ENCODE assay signal across 16 mouse cellular contexts in the genomic region with DNA sequence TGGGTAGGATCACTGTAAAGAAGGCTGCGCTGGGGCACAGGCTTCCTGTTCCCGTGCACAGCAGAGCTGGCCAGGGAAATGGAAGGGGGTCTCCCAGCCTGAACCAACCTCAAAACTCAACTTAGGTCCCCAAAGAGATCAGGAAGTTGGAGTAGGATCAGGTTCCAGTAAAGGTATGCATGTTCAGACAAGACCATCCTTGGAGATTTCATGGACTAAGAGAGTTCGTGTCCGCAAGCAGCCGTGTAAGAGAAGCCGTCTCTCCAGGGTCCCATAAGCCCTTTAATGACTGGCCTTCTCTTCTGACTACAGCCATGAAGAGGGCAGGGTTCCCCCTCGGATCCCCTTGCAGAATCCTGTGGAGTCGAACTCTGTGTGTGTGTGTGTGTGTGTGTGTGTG. TPM values are rescaled to one million over a fixed set of nuclear protein-coding genes. Genes with fewer than 3 reads are reported as not detected.
DNase-seq lines count a peak whose midpoint lies in the region; ATAC-seq and TF ChIP-seq lines count a peak whose summit lies in the region.
"Had no signal": no experiment of that assay in that cellular context is flagged by ENCODE, and none has a peak within 500 bp of the region (broad histone marks: within the 10 kb centered on the region; RNA-seq: fewer than 3 reads in every experiment).

No protein-coding gene starts in this region.

- H3K9ac ChIP-seq in intestine, embryonic 14.5 days (ENCODE audit: low read length), result no peak overlapping the region
- no peak overlapping the region for H3K9ac ChIP-seq in intestine, postnatal 0 days (ENCODE audit: low read depth, low read length)
- no peak overlapping the region for H3K9ac ChIP-seq in embryonic facial prominence, embryonic 13.5 days
- no peak overlapping the region for H3K9ac ChIP-seq in hindbrain, embryonic 15.5 days
- H3K9ac ChIP-seq in midbrain, embryonic 15.5 days, result no peak overlapping the region
- H3K9ac ChIP-seq: heart, embryonic 12.5 days; liver, embryonic 15.5 days had no signal

- H3K27ac ChIP-seq in intestine, embryonic 14.5 days (ENCODE audit: low read depth), result peak overlapping the region; percentile 16; the same call in 1 of the 2 replicates
- H3K27ac ChIP-seq in intestine, postnatal 0 days (ENCODE audit: low read depth, low read length), result no peak overlapping the region
- H3K27ac ChIP-seq in embryonic facial prominence, embryonic 13.5 days, result no peak overlapping the region
- H3K27ac ChIP-seq in hindbrain, embryonic 15.5 days (replicated peaks), result no peak overlapping the region
- H3K27ac ChIP-seq in midbrain, embryonic 15.5 days, result peak overlapping the region; percentile 70; the same call in 1 of the 2 replicates
- H3K27ac ChIP-seq: kidney, postnatal 0 days; liver, embryonic 15.5 days had no signal

- peaks cover 6% of the 10 kb centered on the region; the same call in 1 of the 2 replicates for H3K4me1 ChIP-seq in intestine, embryonic 14.5 days (replicated peaks; ENCODE audit: control insufficient read depth, insufficient read depth, low read length)
- no peaks in the 10 kb centered on the region for H3K4me1 ChIP-seq in intestine, postnatal 0 days (replicated peaks; ENCODE audit: control insufficient read depth, insufficient read depth, low read length)
- H3K4me1 ChIP-seq in embryonic facial prominence, embryonic 13.5 days, result peaks cover 40% of the 10 kb centered on the region
- peaks cover 56% of the 10 kb centered on the region for H3K4me1 ChIP-seq in hindbrain, embryonic 15.5 days (replicated peaks)
- H3K4me1 ChIP-seq in midbrain, embryonic 15.5 days, result peaks cover 66% of the 10 kb centered on the region
- H3K4me1 ChIP-seq: heart, embryonic 12.5 days; liver, embryonic 15.5 days had no signal

- DNase-seq in intestine, embryonic 14.5 days (ENCODE audit: low spot score), result no peak
- no peak for DNase-seq in left cerebral cortex, adult 11 months (ENCODE audit: low spot score)
- no peak for DNase-seq in kidney, postnatal 10 days
- no peak for DNase-seq in ovary, postnatal 14 days (ENCODE audit: low spot score)
- DNase-seq: B cell, adult 2 months; cerebellum, adult 2 months; gastrocnemius, postnatal 10 days; layer of hippocampus, adult 9-11 months; thymus, adult 18-20 months had no signal

- H3K4me3 ChIP-seq in intestine, embryonic 14.5 days (ENCODE audit: low read depth, low read length), result no peak overlapping the region
- H3K4me3 ChIP-seq in intestine, postnatal 0 days (ENCODE audit: low read depth, low read length), result no peak overlapping the region
- no peak overlapping the region for H3K4me3 ChIP-seq in embryonic facial prominence, embryonic 13.5 days
- H3K4me3 ChIP-seq in hindbrain, embryonic 15.5 days, result no peak overlapping the region
- no peak overlapping the region for H3K4me3 ChIP-seq in midbrain, embryonic 15.5 days
- H3K4me3 ChIP-seq: heart, embryonic 12.5 days; liver, embryonic 15.5 days had no signal

- H3K27me3 ChIP-seq in intestine, embryonic 14.5 days (replicated peaks; ENCODE audit: control insufficient read depth, insufficient read depth, low read length), result peaks cover 9% of the 10 kb centered on the region; the same call in 1 of the 2 replicates
- H3K27me3 ChIP-seq in intestine, postnatal 0 days (replicated peaks; ENCODE audit: control insufficient read depth, insufficient read depth, low read length), result no peaks in the 10 kb centered on the region
- H3K27me3 ChIP-seq in embryonic facial prominence, embryonic 13.5 days, result peaks cover 10% of the 10 kb centered on the region; the same call in 1 of the 2 replicates
- H3K27me3 ChIP-seq in hindbrain, embryonic 15.5 days, result no peaks in the 10 kb centered on the region
- H3K27me3 ChIP-seq in midbrain, embryonic 15.5 days (replicated peaks), result no peaks in the 10 kb centered on the region

- no peak for ATAC-seq in intestine, embryonic 14.5 days (replicated peaks; ENCODE audit: low FRiP score, low TSS enrichment, low read depth)
- no peak for ATAC-seq in intestine, postnatal 0 days
- ATAC-seq in embryonic facial prominence, embryonic 13.5 days (ENCODE audit: insufficient number of reproducible peaks, insufficient read depth, low FRiP score, low TSS enrichment, low read depth), result no peak
- ATAC-seq in hindbrain, embryonic 15.5 days (ENCODE audit: low FRiP score, low read depth), result no peak
- ATAC-seq in midbrain, embryonic 15.5 days (replicated peaks), result 0 out of 2 replicates have a peak, but pooled peaks have one; percentile 2

- TF ChIP-seq CTCF in intestine, postnatal 0 days (IDR thresholded peaks at IDR 0.05; ENCODE audit: low read depth), result no peak

- no peaks in the 10 kb centered on the region for H3K9me3 ChIP-seq in intestine, embryonic 14.5 days (ENCODE audit: control insufficient read depth, low read length)
- H3K9me3 ChIP-seq in intestine, postnatal 0 days (ENCODE audit: control insufficient read depth), result no peaks in the 10 kb centered on the region
- no peaks in the 10 kb centered on the region for H3K9me3 ChIP-seq in embryonic facial prominence, embryonic 13.5 days
- no peaks in the 10 kb centered on the region for H3K9me3 ChIP-seq in hindbrain, embryonic 15.5 days
- no peaks in the 10 kb centered on the region for H3K9me3 ChIP-seq in midbrain, embryonic 15.5 days
- H3K9me3 ChIP-seq: heart, embryonic 12.5 days; liver, embryonic 15.5 days had no signal

- H3K4me2 ChIP-seq in intestine, embryonic 14.5 days (ENCODE audit: low read length), result no peak overlapping the region
- no peak overlapping the region for H3K4me2 ChIP-seq in intestine, postnatal 0 days (replicated peaks; ENCODE audit: low read depth)
- peak overlapping the region; percentile 30; the same call in 1 of the 2 replicates for H3K4me2 ChIP-seq in embryonic facial prominence, embryonic 13.5 days
- peak overlapping the region; percentile 51; the same call in 1 of the 2 replicates for H3K4me2 ChIP-seq in hindbrain, embryonic 15.5 days
- H3K4me2 ChIP-seq in midbrain, embryonic 15.5 days, result no peak overlapping the region
- H3K4me2 ChIP-seq: liver, embryonic 15.5 days had no signal

- 43% methylated on average over 8 of the region's 8 CpGs for WGBS in intestine, embryonic 14.5 days
- 55% methylated on average over 8 of the region's 8 CpGs for WGBS in intestine, postnatal 0 days
- WGBS in embryonic facial prominence, embryonic 13.5 days, result 39% methylated on average over 8 of the region's 8 CpGs
- 41% methylated on average over 8 of the region's 8 CpGs for WGBS in hindbrain, embryonic 15.5 days
- 34% methylated on average over 8 of the region's 8 CpGs for WGBS in midbrain, embryonic 15.5 days

- H3K36me3 ChIP-seq in intestine, embryonic 14.5 days (ENCODE audit: control insufficient read depth, insufficient read depth, low read length), result no peaks in the 10 kb centered on the region
- H3K36me3 ChIP-seq in intestine, postnatal 0 days (ENCODE audit: control insufficient read depth, insufficient read depth), result no peaks in the 10 kb centered on the region
- no peaks in the 10 kb centered on the region for H3K36me3 ChIP-seq in embryonic facial prominence, embryonic 13.5 days
- H3K36me3 ChIP-seq in hindbrain, embryonic 15.5 days, result no peaks in the 10 kb centered on the region
- H3K36me3 ChIP-seq in midbrain, embryonic 15.5 days (replicated peaks), result no peaks in the 10 kb centered on the region
- H3K36me3 ChIP-seq: heart, embryonic 12.5 days; liver, embryonic 15.5 days had no signal

RNA-seq across cellular contexts. Expression of a gene that starts 39.0 kb away (rescaled TPM):
- 0.18 and 0.23 TPM in 2 replicates for polyA plus RNA-seq in intestine, embryonic 14.5 days (2014; fragmentation: Nextera tagmentation; extraction: Ambion mirVana)
- polyA plus RNA-seq in intestine, postnatal 0 days (2015; fragmentation: Nextera tagmentation; extraction: Ambion mirVana), result 0.03 and 0.04 TPM in 2 replicates
- 0.35 and 0.39 TPM in 2 replicates for polyA plus RNA-seq in embryonic facial prominence, embryonic 13.5 days (2015; fragmentation: Nextera tagmentation; extraction: Ambion mirVana)
- polyA plus RNA-seq in hindbrain, embryonic 15.5 days (2015; fragmentation: Nextera tagmentation; extraction: Ambion mirVana), result 13.3 and 15.3 TPM in 2 replicates
- 12.5 and 13.6 TPM in 2 replicates for polyA plus RNA-seq in midbrain, embryonic 15.5 days (2015; fragmentation: Nextera tagmentation; extraction: Ambion mirVana)
- polyA plus RNA-seq: liver, embryonic 15.5 days had no signal

Comparison
In these comparisons a context has a peak if more than half of its experiments do, and no peak if none do; other contexts are left out.
1. H3K27ac ChIP-seq: peak in intestine, embryonic 14.5 days (single experiment) and midbrain, embryonic 15.5 days (single experiment); none in intestine, postnatal 0 days (single experiment), embryonic facial prominence, embryonic 13.5 days (single experiment) and hindbrain, embryonic 15.5 days (single experiment).
2. H3K4me2 ChIP-seq: peak in embryonic facial prominence, embryonic 13.5 days (single experiment) and hindbrain, embryonic 15.5 days (single experiment); none in intestine, embryonic 14.5 days (single experiment), intestine, postnatal 0 days (single experiment) and midbrain, embryonic 15.5 days (single experiment).